Mouse (Mus musculus) adipocyte (in vitro differentiated cells): ENCODE data around the gene Pyroxd2.

Experiments used
- DNase-seq: peaks from one replicate; pipeline ENCODE4 v3.0.0-alpha.2; 2016; ENCODE audit warnings: low spot score

Pyroxd2 gene

DNA sequence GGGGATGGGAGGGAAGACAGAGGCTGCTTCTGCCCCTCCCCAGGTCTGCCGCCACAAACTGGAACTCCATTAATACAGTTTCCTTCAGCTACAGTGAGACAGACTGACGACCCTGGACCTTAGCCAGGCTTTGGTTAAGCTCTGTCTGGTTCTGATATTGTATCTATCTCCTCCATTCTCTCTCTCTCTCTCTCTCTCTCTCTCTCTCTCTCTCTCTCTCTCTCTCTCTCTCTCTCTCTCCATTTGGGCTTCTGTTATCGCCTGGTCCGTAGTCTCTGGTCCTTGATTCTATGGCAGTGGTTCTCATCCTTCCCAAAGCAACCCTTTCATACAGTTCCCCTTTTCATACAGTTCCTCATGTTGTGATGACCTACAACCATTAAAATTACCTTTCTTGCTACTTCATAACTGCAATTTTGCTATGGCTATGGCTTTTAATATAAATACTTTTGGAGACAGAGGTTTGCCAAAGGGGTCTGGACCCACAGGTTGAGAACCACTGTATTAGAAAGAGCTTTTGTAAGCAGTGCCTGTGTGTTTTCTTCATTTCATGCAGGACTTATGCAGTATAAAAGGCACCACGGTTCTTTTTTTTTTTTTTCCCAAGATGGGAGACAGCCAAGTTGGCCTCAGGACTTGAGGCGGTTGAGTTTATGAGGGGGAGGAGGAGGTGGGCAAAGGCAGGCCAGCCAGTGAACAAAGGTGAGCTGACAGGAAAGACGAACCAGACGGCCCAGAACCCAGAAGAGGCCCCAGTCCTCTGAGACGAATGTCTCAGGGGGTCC, 7.3 kb downstream of the Pyroxd2 start:
- DNase-seq = peak; percentile 57

DNA sequence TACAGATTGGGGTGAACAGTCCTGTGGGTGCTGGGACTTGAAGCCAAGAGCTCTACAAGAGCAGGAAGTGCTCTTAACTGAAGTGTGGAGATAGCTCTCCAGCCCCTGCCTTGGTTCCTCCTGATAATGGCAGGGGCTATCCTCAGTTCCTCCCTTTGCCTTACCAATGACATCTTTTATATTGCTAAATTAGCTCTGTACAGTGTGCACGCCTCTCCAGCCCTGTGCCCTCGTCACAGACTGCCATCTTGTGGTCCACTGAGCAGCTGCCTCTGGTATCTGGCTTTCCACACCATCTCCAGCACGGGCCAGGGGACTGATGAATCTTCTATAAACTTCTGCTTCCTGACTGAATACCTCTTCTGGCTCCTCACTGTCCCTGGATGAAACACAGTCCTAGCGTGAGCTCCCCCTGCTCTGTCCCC, 8.4 kb downstream of the Pyroxd2 start:
- DNase-seq = peak; percentile 72

DNA sequence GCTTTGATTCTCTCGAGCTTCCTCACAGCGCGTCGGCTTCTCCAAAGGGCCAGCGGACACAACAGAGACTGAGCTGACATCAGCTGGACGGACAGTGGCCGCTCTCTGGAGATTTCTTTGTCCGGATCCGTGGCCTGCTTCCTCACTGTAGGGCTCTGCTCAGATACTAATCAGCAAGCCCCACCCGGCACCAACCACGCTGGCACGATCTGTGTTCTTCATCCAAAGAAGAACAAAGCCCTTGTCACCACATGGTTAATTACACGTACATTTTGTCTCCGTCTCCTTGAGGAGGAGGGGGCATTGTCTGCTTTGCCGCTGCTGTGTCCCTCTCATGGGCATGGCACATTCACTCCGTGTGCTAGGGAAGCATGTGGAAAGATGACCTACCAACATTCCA, 9.3 kb downstream of the Pyroxd2 start:
- no peak for DNase-seq

GRCm38 (mm10) chr19:42741884-42742283, 10.7 kb downstream of the Pyroxd2 start:
- no peak for DNase-seq

- no peak for DNase-seq
Observed at GRCm38 (mm10) chr19:42740163-42740899, 12.2 kb downstream of the Pyroxd2 start.

DNA sequence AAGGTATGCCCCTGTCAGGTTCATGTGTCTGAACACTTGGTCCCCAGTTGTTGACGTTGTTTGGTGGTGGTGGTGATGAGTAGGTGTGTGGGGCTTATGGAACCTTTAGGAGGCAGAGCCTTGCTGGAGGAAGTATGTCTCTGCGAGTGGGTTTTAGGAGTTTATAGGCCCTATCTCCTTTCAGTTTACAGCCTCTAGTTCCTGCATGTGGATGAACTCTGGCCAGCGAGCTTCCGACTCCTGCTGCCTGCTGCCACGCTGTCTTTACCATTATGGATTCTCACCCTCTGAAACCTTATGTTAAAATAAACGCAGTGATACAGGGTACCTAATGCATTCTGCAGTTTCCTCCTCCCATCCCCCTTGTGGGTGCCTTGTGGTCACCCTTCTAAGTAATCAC, 12.8 kb downstream of the Pyroxd2 start:
- DNase-seq = no peak

- no peak for DNase-seq
Observed at GRCm38 (mm10) chr19:42737753-42738152, 14.8 kb downstream of the Pyroxd2 start.

DNA sequence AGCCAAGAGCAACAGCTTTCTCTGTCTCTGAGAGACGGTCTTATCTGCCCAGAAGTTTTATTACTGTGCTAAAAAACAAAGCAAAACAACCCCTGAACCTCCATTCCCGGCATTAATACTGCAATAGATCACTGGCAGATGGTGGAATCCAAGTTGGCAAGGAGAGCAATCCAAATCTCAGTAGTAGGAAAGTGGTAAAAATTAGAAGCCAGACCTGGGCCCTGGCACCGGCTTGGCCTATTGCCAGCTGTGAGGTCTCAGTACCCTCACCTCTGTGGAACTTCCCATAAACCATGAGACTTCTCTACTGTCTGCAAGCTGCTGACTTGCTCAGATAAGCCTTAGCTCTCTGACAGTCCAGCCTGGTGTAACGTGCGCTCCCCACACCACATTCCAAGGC, 17.6 kb downstream of the Pyroxd2 start:
- DNase-seq = no peak

DNA sequence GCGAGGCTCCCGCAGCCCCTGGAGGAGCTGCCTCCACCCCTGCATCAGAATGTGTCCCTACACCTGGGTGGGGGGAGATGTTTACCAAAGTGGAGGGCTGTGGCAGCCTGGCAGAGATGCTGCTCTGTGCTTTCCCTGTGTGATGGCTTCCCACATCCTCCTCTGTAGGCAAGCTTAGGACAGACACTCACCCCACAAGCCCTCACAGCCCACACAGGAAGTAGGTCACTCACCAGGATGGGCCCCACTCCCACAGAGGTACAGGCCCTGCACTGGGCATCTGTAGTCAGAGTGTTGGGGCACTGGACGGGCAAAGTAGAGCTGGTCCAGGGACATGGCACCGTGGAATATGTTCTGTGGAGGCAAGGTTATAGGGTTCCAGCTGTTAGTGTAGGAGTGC, 25.2 kb downstream of the Pyroxd2 start:
- DNase-seq = no peak

DNA sequence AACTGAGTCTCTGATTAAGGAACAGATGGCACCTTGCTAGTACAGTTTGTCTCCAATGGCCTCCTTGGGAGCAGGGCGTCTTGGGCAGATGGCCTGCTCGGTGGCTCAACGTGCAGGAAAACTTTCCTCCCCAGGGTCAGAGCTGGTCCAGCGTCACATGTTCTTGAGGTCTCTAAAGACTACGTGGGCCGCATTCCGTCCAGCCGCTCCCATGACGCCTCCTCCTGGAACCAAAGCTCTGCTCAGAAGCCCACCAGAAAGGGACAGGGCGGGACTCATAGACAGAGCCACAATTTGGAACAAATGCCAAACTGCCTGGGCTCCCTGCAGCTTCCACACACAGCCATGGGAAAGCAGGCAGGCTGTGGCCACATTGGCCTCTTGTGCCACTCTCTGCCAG, 25.8 kb downstream of the Pyroxd2 start:
- no peak for DNase-seq

GRCm38 (mm10) chr19:42725973-42726350, 26.6 kb downstream of the Pyroxd2 start:
- DNase-seq = no peak

GRCm38 (mm10) chr19:42725056-42725972, 27.3 kb downstream of the Pyroxd2 start:
- DNase-seq = no peak

GRCm38 (mm10) chr19:42723302-42723701, 29.3 kb downstream of the Pyroxd2 start:
- no peak for DNase-seq

DNA sequence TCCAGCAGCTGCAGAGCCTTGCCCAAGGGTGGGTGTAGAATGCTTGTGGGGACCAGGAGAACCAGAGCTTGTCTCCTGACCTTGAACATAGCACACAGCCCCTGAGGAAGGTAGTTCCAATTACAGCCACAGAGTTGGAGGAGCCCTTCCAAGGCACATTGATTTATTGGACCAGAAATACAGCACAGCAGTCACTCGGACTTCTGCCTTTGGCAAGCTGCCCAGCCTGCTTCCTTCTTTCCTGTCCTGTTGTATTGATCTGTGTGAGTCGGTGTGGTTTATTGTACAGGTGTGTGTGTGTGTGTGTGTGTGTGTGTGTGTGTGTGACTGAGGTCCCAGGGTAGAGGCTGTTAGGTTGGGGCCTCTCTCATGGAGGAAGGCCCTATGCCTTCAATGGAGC, 30.1 kb downstream of the Pyroxd2 start:
- peak; percentile 18 for DNase-seq

DNA sequence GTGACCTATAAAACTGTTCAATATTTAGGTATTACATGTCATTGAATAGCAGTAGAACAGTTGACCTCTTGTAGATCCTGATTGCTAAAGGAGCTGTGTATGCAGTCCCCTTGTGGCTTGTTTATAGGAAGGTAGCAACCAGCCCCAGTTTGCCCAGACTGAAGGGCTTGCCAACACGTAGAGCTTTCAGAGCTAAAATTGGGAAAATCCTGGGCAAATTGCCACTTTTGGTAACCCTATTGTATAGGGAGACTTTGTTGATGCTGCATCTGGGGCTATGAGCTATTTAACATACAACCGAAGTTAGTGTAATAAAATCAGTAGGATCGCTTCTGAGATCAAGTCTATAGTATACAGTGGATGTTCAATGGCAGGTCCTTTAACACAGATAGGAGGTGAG, 34.5 kb downstream of the Pyroxd2 start:
- DNase-seq = peak; percentile 18

- DNase-seq = no peak
Observed at GRCm38 (mm10) chr19:42717668-42718067, 34.9 kb downstream of the Pyroxd2 start.

DNA sequence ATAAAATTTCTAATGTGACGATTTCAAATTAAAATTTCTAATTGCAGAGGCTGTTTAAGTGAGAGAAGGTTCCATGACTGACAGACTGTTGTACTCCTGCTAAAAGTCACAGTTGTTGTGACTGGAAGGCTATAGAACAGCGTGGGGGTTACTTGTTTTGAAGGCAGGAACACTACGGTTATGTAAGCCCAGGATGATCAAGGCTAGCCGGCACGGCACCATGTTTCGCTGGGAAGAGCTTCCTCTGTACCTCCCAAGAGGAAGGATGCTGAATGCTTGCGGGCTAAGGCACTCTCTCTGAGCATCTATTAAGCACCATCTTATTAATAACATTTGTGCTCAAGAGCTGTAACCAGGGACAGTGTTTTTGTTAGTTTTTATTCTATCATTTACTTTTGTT, 36.1 kb downstream of the Pyroxd2 start:
- DNase-seq = no peak

DNA sequence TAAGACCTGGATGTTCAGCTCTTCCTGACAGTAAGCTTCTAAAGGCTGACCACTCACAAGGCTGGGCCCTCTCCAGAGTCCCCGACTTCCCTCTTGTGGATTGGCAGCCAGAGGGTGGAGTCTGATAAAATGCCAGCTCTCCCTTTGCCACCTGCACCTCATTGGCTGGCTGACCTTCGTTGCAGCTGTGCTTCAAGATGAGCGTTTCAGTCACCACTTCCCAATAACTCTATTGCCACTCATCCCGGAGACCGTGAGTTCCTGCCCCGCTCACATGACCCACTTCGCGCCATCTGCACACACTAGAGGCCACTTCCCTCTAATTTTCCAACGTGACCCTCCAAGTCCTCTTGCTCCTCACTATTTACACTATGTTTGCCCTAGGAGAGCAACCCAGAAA, 38.8 kb downstream of the Pyroxd2 start:
- no peak for DNase-seq

- DNase-seq = no peak
Observed at GRCm38 (mm10) chr19:42699426-42699825, 53.1 kb downstream of the Pyroxd2 start.

- no peak for DNase-seq
Observed at GRCm38 (mm10) chr19:42698576-42698975, 54.0 kb downstream of the Pyroxd2 start.

GRCm38 (mm10) chr19:42697336-42697735, 55.2 kb downstream of the Pyroxd2 start:
- DNase-seq = no peak

GRCm38 (mm10) chr19:42690256-42690655, 62.3 kb downstream of the Pyroxd2 start:
- DNase-seq = no peak
